Comparison of ENCODE assay signal across 29 mouse cellular contexts in genomic region chr3:138246511-138247020, GRCm38 (mm10). TPM values are rescaled to one million over a fixed set of nuclear protein-coding genes. Genes with fewer than 3 reads are reported as not detected.
"Had no signal": no experiment of that assay in that cellular context is flagged by ENCODE, and none has a peak within 500 bp of the region (broad histone marks: within the 10 kb centered on the region; RNA-seq: fewer than 3 reads in every experiment).

No protein-coding gene starts in this region.

- H3K4me3 ChIP-seq: limb, embryonic 10.5 days; limb, embryonic 13.5 days; liver, embryonic 12.5 days; liver, embryonic 15.5 days; lung, embryonic 15.5 days; midbrain, embryonic 15.5 days; myocyte; neural tube, embryonic 13.5 days; stomach, embryonic 15.5 days had no signal

- H3K36me3 ChIP-seq: limb, embryonic 10.5 days; limb, embryonic 13.5 days; liver, embryonic 12.5 days; liver, embryonic 15.5 days; lung, embryonic 15.5 days; midbrain, embryonic 15.5 days; neural tube, embryonic 13.5 days; stomach, embryonic 15.5 days had no signal

- H3K27ac ChIP-seq: limb, embryonic 10.5 days; limb, embryonic 13.5 days; liver, embryonic 12.5 days; liver, embryonic 15.5 days; lung, embryonic 15.5 days; macrophage; midbrain, embryonic 15.5 days; neural tube, embryonic 13.5 days; stomach, embryonic 15.5 days had no signal

- H3K9ac ChIP-seq: limb, embryonic 13.5 days; liver, embryonic 12.5 days; liver, embryonic 15.5 days; lung, embryonic 15.5 days; midbrain, embryonic 15.5 days; neural tube, embryonic 13.5 days; stomach, embryonic 15.5 days had no signal

- ATAC-seq: liver, embryonic 12.5 days; midbrain, embryonic 15.5 days had no signal

- H3K9me3 ChIP-seq: limb, embryonic 10.5 days; limb, embryonic 13.5 days; liver, embryonic 12.5 days; liver, embryonic 15.5 days; lung, embryonic 15.5 days; midbrain, embryonic 15.5 days; neural tube, embryonic 13.5 days; stomach, embryonic 15.5 days had no signal

- H3K4me2 ChIP-seq: limb, embryonic 13.5 days; liver, embryonic 12.5 days; liver, embryonic 15.5 days; lung, embryonic 15.5 days; midbrain, embryonic 15.5 days; neural tube, embryonic 13.5 days; stomach, embryonic 15.5 days had no signal

- H3K27me3 ChIP-seq: liver, embryonic 12.5 days; liver, embryonic 15.5 days; lung, embryonic 15.5 days; midbrain, embryonic 15.5 days; neural tube, embryonic 13.5 days; stomach, embryonic 15.5 days had no signal

- DNase-seq: kidney, adult 18-20 months; kidney, adult 9 months; kidney, postnatal 14 days; kidney, postnatal 4 days; liver; lung, adult 18-20 months; lung, postnatal 14 days; retina, postnatal 1 day; right cerebral cortex, postnatal 25 days; spleen, adult 18-20 months; thymus, postnatal 25 days had no signal

- H3K4me1 ChIP-seq: liver, embryonic 12.5 days; liver, embryonic 15.5 days; midbrain, embryonic 15.5 days; stomach, embryonic 15.5 days had no signal

RNA-seq across cellular contexts. Expression of gene Adh1, which starts 14.2 kb away (rescaled TPM):
- total RNA-seq: monocyte, adult 5-6 weeks had no signal
- polyA plus RNA-seq: macrophage, myocyte had no signal

RNA-seq across cellular contexts. Expression of gene Adh7, which starts 29.0 kb away (rescaled TPM):
- total RNA-seq: megakaryocyte, adult 5-6 weeks; monocyte, adult 5-6 weeks; neutrophil, adult 5-6 weeks had no signal
- polyA plus RNA-seq: macrophage had no signal

RNA-seq across cellular contexts. Expression of gene 4930579F01Rik, which starts 52.9 kb away (rescaled TPM):
- total RNA-seq: layer of hippocampus, adult 18-20 months; layer of hippocampus, postnatal 14 days; left cerebral cortex, adult 8-10 months; left cerebral cortex, postnatal 14 days; megakaryocyte, adult 5-6 weeks; monocyte, adult 5-6 weeks; neutrophil, adult 5-6 weeks had no signal
- polyA plus RNA-seq: limb, embryonic 10.5 days; liver, embryonic 12.5 days; liver, embryonic 15.5 days; macrophage; midbrain, embryonic 15.5 days; myocyte; neural tube, embryonic 13.5 days; thymus, postnatal 0 days had no signal
